Mouse (Mus musculus) stomach, embryonic 15.5 days (tissue): ENCODE measurements around the gene Cyth3. TPM values are rescaled to one million over a fixed set of nuclear protein-coding genes. Genes with fewer than 3 reads are reported as not detected.

Source experiments
- ATAC-seq: fragments of 200-750 bp; cut with Nextera tagmentation; 2 replicates; pipeline ENCODE4 v1.8.0; 2017; ENCODE audit warnings: low read depth, moderate number of reproducible peaks, moderate TSS enrichment; ENCODE audit not compliant: insufficient read depth, low FRiP score
- H3K27ac ChIP-seq: fragments of 300-500 bp; sonication (generic); 2 replicates; pipeline ENCODE4 v1.5.1; 2015; ENCODE audit warnings: mild to moderate bottlenecking, inconsistent platforms
- H3K27me3 ChIP-seq: fragments of 300-500 bp; sonication (generic); replicated peaks from 2 replicates; pipeline ENCODE4 v1.6.1; 2015; ENCODE audit warnings: inconsistent platforms
- H3K36me3 ChIP-seq: fragments of 300-500 bp; sonication (generic); 2 replicates; pipeline ENCODE4 v1.6.1; 2015; ENCODE audit warnings: inconsistent platforms
- H3K4me1 ChIP-seq: fragments of 300-500 bp; sonication (generic); 2 replicates; pipeline ENCODE4 v1.6.1; 2015; ENCODE audit warnings: inconsistent platforms
- H3K4me2 ChIP-seq: fragments of 300-500 bp; sonication (generic); 2 replicates; pipeline ENCODE4 v1.6.1; 2015; ENCODE audit warnings: mild to moderate bottlenecking, inconsistent platforms
- H3K4me3 ChIP-seq: fragments of 300-500 bp; sonication (generic); replicated peaks from 2 replicates; pipeline ENCODE4 v1.5.1; 2015; ENCODE audit warnings: inconsistent platforms
- H3K9ac ChIP-seq: fragments of 300-500 bp; sonication (generic); 2 replicates; pipeline ENCODE4 v1.6.1; 2015; ENCODE audit warnings: inconsistent platforms
- H3K9me3 ChIP-seq: fragments of 300-500 bp; sonication (generic); 2 replicates; pipeline ENCODE4 v1.6.1; 2016; ENCODE audit warnings: inconsistent platforms
- WGBS: fragments of 180-500 bp; shearing (Covaris S2); methylation state at CpG from one replicate; pipeline ENCODE4 v1.1.7; 2015; 5-methylcytosine and 5-hydroxymethylcytosine counted together
- polyA plus RNA-seq: library from polyadenylated mRNA; unstranded; fragments of >200 nt; fragmentation: Nextera tagmentation; extraction: Ambion mirVana; gene quantifications from 2 replicates; pipeline ENCODE4 v1.2.1, GENCODE M21; 2015

Cyth3 gene
- polyA plus RNA-seq, 1 experiment from 2014 or later, result 53.9 TPM

GRCm38 (mm10) chr5:143629686-143630085 lies 7.4 kb downstream of the Cyth3 start:
- 91% methylated on average over 8 of the region's 8 CpGs for WGBS
- H3K27me3 ChIP-seq, result no peaks in the 10 kb centered on the region
- peaks cover 37% of the 10 kb centered on the region for H3K4me1 ChIP-seq
- H3K36me3 ChIP-seq, result no peaks in the 10 kb centered on the region
- H3K27ac ChIP-seq, result no peak overlapping the region
- no peak overlapping the region for H3K4me3 ChIP-seq
- no peaks in the 10 kb centered on the region for H3K9me3 ChIP-seq
- no peak overlapping the region for H3K9ac ChIP-seq
- ATAC-seq, result no peak
- H3K4me2 ChIP-seq, result no peak overlapping the region

- H3K4me1 ChIP-seq, result peaks cover 41% of the 10 kb centered on the region
Observed at GRCm38 (mm10) chr5:143630214-143630613, 8.0 kb downstream of the Cyth3 start.

GRCm38 (mm10) chr5:143630738-143631137 lies 8.5 kb downstream of the Cyth3 start:
- H3K27me3 ChIP-seq, result no peaks in the 10 kb centered on the region
- H3K27ac ChIP-seq, result no peak overlapping the region
- no peak for ATAC-seq
- no peaks in the 10 kb centered on the region for H3K9me3 ChIP-seq
- no peak overlapping the region for H3K4me2 ChIP-seq
- no peaks in the 10 kb centered on the region for H3K36me3 ChIP-seq
- no peak overlapping the region for H3K4me3 ChIP-seq
- 89% methylated on average over 8 of the region's 8 CpGs for WGBS
- H3K9ac ChIP-seq, result no peak overlapping the region
- peaks cover 39% of the 10 kb centered on the region for H3K4me1 ChIP-seq

More at GRCm38 (mm10) chr5:143630214-143630613, 8.0 kb downstream of the Cyth3 start:
- no peaks in the 10 kb centered on the region for H3K9me3 ChIP-seq
- H3K27ac ChIP-seq, result no peak overlapping the region
- no peaks in the 10 kb centered on the region for H3K36me3 ChIP-seq
- no peak overlapping the region for H3K4me2 ChIP-seq
- ATAC-seq, result no peak
- H3K9ac ChIP-seq, result no peak overlapping the region
- H3K4me3 ChIP-seq, result no peak overlapping the region
- 92% methylated on average over 3 of the region's 3 CpGs for WGBS
- H3K27me3 ChIP-seq, result no peaks in the 10 kb centered on the region

- Histone ChIP-seq H3K9ac (no peak overlapping the region), H3K4me1 (peaks cover 36% of the 10 kb centered on the region), H3K9me3 (no peaks in the 10 kb centered on the region), H3K36me3 (no peaks in the 10 kb centered on the region), H3K27me3 (no peaks in the 10 kb centered on the region), H3K4me2 (no peak overlapping the region), H3K27ac (0 out of 2 replicates have a peak overlapping the region, but pooled peaks have one; percentile 69), H3K4me3 (no peak overlapping the region)
- ATAC-seq, result no peak
- WGBS, result 72% methylated on average over 8 of the region's 8 CpGs
Observed at GRCm38 (mm10) chr5:143631559-143631958, 9.3 kb downstream of the Cyth3 start.

GRCm38 (mm10) chr5:143632674-143633557 lies 10.7 kb downstream of the Cyth3 start:
- H3K4me2 ChIP-seq, result peak overlapping the region; percentile 9; the same call in 1 of the 2 replicates
- no peaks in the 10 kb centered on the region for H3K27me3 ChIP-seq
- no peak overlapping the region for H3K4me3 ChIP-seq
- no peak for ATAC-seq
- H3K9ac ChIP-seq, result no peak overlapping the region
- no peaks in the 10 kb centered on the region for H3K9me3 ChIP-seq
- H3K27ac ChIP-seq, result peak overlapping the region; percentile 69
- H3K4me1 ChIP-seq, result peaks cover 38% of the 10 kb centered on the region
- H3K36me3 ChIP-seq, result no peaks in the 10 kb centered on the region
- 23% methylated on average over 9 of the region's 9 CpGs for WGBS

GRCm38 (mm10) chr5:143633558-143633871 lies 11.3 kb downstream of the Cyth3 start:
- H3K9me3 ChIP-seq, result no peaks in the 10 kb centered on the region
- H3K4me2 ChIP-seq, result no peak overlapping the region; the same call in 1 of the 2 replicates
- ATAC-seq, result peak; percentile 78; the same call in 1 of the 2 replicates
- WGBS, result 33% methylated on average over 5 of the region's 5 CpGs
- H3K9ac ChIP-seq, result no peak overlapping the region
- no peak overlapping the region for H3K4me3 ChIP-seq
- H3K36me3 ChIP-seq, result no peaks in the 10 kb centered on the region
- H3K27ac ChIP-seq, result peak overlapping the region; percentile 62
- H3K4me1 ChIP-seq, result peaks cover 41% of the 10 kb centered on the region
- no peaks in the 10 kb centered on the region for H3K27me3 ChIP-seq

- Histone ChIP-seq H3K27ac (peak overlapping the region; percentile 62), H3K27me3 (no peaks in the 10 kb centered on the region), H3K4me2 (no peak overlapping the region; the same call in 1 of the 2 replicates), H3K9ac (no peak overlapping the region), H3K36me3 (no peaks in the 10 kb centered on the region), H3K4me1 (peaks cover 41% of the 10 kb centered on the region), H3K9me3 (no peaks in the 10 kb centered on the region), H3K4me3 (no peak overlapping the region)
- ATAC-seq, result no peak
- 61% methylated on average over 4 of the region's 4 CpGs for WGBS
Observed at GRCm38 (mm10) chr5:143633877-143634276, 11.6 kb downstream of the Cyth3 start.

- Histone ChIP-seq H3K27ac (0 out of 2 replicates have a peak overlapping the region, but pooled peaks have one; percentile 18), H3K9ac (no peak overlapping the region), H3K4me2 (peak overlapping the region; percentile 11), H3K4me3 (no peak overlapping the region), H3K27me3 (no peaks in the 10 kb centered on the region), H3K4me1 (peaks cover 41% of the 10 kb centered on the region), H3K36me3 (no peaks in the 10 kb centered on the region), H3K9me3 (no peaks in the 10 kb centered on the region)
- 53% methylated on average over 12 of the region's 12 CpGs for WGBS
- ATAC-seq, result no peak
Observed at GRCm38 (mm10) chr5:143634550-143635112, 12.4 kb downstream of the Cyth3 start.

GRCm38 (mm10) chr5:143635358-143635757 lies 13.1 kb downstream of the Cyth3 start:
- Histone ChIP-seq H3K9me3 (no peaks in the 10 kb centered on the region), H3K27ac (no peak overlapping the region), H3K4me1 (peaks cover 41% of the 10 kb centered on the region), H3K4me3 (no peak overlapping the region), H3K9ac (no peak overlapping the region), H3K4me2 (no peak overlapping the region), H3K27me3 (no peaks in the 10 kb centered on the region), H3K36me3 (no peaks in the 10 kb centered on the region)
- no peak for ATAC-seq
- 59% methylated on average over 11 of the region's 11 CpGs for WGBS

GRCm38 (mm10) chr5:143636173-143636572 lies 13.9 kb downstream of the Cyth3 start:
- WGBS, result 51% methylated on average over 7 of the region's 7 CpGs
- H3K4me1 ChIP-seq, result peaks cover 41% of the 10 kb centered on the region
- H3K9ac ChIP-seq, result no peak overlapping the region
- no peak overlapping the region for H3K27ac ChIP-seq
- ATAC-seq, result no peak
- H3K9me3 ChIP-seq, result no peaks in the 10 kb centered on the region
- no peak overlapping the region for H3K4me2 ChIP-seq
- no peak overlapping the region for H3K4me3 ChIP-seq
- no peaks in the 10 kb centered on the region for H3K27me3 ChIP-seq
- H3K36me3 ChIP-seq, result no peaks in the 10 kb centered on the region

GRCm38 (mm10) chr5:143637832-143638420 lies 15.7 kb downstream of the Cyth3 start:
- H3K27ac ChIP-seq, result peak overlapping the region; percentile 49
- no peaks in the 10 kb centered on the region for H3K27me3 ChIP-seq
- H3K9ac ChIP-seq, result no peak overlapping the region
- no peaks in the 10 kb centered on the region for H3K9me3 ChIP-seq
- no peak overlapping the region for H3K4me2 ChIP-seq
- ATAC-seq, result no peak
- H3K4me1 ChIP-seq, result peaks cover 30% of the 10 kb centered on the region
- H3K4me3 ChIP-seq, result no peak overlapping the region
- H3K36me3 ChIP-seq, result no peaks in the 10 kb centered on the region
- WGBS, result 57% methylated on average over 11 of the region's 11 CpGs
